Mouse (Mus musculus) regulatory T cell (primary cell): Measurements from ENCODE around the gene Kpna7.

ENCODE experiments used
- in situ Hi-C: fragments of 300-600 bp; cut with MboI, MseI; formaldehyde crosslinking; loops from one replicate; pipeline ENCODE4 v1.15.1; 2025; ENCODE audit warnings: high pct_unique_total_duplicates

Gene Kpna7

DNA sequence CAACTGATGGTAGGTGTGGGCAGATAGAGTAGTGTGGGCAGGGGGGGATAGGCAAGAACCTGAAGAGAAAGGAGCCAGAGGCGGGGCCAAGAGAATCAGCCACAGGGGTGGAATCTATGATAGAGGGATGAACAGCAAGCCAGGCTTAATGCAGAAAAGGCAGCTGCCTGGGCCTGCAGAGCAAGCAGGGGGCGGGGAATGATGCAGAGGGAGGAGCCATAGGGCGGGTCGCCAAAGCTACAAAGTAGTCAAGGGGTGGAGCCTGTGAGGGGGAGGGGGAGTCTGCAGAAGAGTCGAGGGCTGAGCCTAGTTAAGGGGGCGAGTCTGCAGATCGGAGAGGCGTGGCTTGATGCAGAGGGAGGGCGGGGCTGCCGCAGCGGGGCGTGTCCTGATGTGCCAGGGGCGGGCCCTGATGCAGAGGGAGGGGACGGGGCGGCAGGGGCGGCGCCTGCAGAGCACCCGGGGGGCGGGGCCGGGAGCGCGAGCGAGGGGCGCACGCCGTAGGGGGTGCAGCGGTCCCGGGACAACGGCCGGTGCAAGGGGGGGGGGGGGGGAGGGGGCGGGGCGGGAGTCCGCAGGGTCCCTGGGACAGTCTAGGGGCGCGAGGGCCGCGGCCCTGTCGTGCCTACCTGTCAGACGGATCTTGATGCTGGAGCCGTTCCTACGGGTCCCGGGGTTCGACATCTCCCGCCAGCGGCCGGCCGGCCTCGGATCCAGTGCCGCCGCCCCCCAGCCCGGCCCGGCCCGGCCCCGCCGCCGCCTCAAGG is 118.8 kb downstream of the Kpna7 start:
- in situ Hi-C loops, result no loop called here

DNA sequence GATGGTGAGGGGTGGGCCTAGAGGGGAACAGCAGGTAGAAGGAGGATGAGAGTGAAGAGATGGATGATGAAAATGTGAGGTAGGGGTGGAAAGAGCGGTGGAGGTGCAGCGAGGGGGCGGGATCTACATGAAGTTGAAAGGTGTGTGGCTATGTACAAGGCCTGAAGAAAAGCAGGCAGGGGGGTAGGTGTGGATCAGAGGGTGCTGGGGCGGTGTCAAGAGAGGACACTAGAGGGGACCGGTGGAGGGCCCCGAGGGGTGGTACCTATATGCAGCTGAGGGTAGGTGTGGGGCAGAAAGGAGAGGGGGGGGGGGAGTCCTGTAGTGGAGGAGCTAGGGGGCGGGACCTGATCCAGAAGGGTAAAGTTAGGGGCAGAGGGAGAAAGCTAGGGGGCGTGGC is 119.4 kb downstream of the Kpna7 start:
- in situ Hi-C loops, result no loop called here

DNA sequence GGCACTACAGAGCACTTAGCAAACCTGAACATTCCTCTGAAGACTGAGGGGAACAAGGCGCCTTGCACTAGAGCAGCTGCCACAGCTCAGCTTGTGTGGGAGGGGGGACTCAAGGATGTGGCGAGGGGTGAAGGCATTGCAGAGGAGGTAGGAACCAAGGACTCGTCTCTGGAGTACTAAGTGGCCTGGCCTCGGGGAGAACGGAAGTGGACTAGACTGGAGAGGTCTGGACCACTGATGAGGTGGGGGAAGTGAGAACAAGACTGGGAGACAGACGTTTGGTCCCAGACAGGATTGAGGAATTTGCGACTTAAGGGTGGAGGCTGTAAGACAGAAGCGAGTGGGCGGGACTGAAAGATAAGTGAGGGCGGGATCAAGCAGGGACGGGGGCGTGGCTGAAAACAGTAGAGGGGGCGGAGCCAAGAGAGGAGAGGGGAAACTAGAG is 120.0 kb downstream of the Kpna7 start:
- in situ Hi-C loops, result no loop called here

DNA sequence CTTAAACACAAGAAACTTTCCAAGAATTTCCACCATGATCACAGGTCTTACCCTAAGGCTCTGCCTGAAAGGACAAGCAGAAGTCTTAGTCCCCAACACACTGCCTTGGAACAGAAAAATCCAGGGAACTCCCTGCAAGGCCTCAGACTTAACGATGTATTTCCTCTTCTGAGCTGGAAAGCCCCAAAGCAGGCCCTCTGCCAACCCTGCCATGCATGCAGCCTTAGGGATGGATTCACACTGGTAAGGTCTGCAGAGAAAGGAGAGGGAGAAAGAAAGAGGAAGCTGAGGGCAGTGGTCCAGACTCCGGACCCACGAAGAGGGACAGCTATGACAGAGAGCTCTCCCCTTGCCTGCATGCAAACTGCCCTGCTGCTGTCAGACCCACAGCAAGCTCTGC is 120.4 kb downstream of the Kpna7 start:
- in situ Hi-C loops, result no loop called here

DNA sequence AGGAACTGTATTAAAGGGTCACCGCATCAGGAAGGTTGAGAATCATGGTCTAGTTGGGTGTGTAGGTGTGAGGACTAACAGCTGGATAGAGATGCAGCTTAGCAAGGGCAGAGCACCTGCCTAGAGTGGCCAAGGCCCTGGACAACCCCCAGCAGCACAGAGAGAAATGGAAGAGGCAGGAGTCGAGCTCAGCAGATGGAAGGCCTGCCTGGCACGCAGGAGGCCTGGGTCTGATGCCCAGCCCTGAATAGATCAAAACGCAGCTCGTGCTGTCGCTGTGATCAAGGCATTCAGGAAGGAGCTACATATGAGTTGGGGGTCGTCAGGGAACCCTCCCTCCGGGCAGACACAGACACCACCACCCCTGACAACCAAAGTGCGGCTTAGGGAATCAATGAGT is 125.6 kb downstream of the Kpna7 start:
- in situ Hi-C loops, result no loop called here

DNA sequence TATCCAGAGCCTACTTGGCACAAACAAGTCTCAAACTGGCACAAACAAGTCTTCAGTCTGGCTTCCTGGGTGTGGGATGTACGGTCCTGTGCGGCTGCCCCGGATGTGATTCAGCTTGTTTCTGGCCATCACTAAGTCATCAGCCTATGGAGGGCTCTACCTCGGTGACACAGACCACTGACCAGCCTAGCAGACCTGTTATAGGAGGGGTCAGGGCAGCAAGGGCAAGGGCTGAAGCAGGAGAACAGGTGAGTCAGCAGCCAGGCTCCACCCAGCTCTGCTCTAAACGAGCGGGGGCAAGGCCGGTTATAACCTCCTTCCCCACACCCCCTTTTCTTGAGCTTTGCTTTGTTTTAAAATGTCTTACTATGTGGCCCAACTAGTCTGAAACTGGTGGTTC is 129.4 kb downstream of the Kpna7 start:
- in situ Hi-C loops, result no loop called here

DNA sequence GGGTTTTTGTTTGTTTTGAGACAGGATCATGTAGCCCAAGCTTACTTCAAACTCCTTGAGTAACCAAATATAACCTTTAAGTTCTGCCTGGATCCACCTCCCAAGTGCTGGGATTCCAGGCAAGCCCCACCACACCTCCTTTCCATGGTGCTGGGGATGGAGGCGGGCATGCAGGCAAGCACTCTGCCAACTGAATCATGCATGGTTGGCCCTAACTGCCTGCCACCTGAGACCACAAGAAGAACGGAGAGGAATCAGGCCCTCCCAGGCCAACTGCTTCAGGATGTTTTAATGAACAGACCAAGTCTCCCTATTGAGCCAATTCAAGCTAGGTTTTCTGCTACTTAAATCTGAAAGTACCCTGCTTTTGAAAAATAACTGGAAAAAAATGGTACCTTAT is 131.2 kb downstream of the Kpna7 start:
- in situ Hi-C loops, result no loop called here

DNA sequence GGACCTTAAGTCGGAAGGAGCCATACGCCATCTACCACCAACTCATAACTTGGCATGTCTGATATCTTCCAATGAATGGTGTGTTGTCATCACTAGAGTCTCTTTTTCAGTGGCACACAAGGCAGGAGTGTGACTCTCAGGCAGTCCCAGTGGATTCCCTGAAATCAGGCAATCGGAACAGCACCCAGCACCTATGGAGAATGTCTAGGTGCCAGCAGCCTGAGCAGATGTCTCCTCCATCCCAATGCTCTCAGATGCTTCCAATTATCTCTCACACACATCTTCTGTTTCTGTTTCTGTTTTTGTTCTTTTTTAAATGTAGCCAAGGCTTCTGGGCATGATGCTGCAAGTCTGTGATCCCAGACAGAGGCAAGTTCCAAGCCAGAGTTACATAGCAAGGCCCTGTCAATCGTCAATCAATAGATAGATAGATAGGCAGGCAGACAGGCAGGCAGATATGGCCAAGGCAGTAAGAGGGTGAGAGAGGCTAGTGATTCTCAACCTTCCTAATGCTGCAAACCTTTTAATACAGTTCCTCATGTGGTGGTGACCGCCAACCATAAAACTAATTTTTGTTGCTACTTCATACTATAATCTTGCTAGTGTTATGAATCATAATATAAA is 133.3 kb downstream of the Kpna7 start:
- in situ Hi-C loops, result no loop called here

DNA sequence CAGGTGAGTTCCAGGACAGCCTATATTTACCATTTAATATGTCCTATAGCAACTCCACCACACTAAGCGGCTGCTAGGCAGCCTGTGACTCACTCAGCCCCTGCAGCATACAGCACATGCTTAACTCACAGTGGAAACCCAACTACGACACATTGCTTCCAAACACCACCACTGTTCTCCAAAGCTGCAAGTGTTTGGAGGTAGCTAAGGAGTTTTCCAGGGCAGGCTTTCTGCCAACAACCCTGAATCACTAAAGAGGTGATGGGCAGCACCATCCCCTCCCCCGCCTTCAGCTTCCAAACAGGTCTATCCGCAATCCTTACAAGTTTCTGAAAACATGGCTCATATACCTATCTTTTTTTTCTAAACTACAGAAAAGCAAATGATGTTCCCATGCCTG is 134.0 kb downstream of the Kpna7 start:
- in situ Hi-C loops, result no loop called here

DNA sequence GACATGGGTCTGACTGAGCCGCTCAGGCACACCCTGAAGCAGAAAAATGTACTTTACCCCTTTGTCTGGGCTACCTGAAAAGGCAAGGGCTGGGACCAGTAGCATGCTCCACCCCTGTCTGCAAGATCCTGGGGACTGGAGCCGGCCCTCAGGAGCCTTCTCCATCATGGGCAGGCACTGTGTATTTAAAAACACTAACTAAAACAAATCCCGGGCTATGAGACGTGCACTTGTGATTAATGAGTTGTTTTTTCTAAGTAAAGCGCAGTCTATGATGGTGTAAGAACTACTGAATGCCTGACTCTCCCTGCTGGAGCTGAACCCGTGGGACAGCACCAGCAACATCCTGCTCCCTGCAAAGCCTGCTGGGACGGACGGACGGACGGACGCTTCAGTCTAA is 135.4 kb downstream of the Kpna7 start:
- in situ Hi-C loops, result no loop called here

DNA sequence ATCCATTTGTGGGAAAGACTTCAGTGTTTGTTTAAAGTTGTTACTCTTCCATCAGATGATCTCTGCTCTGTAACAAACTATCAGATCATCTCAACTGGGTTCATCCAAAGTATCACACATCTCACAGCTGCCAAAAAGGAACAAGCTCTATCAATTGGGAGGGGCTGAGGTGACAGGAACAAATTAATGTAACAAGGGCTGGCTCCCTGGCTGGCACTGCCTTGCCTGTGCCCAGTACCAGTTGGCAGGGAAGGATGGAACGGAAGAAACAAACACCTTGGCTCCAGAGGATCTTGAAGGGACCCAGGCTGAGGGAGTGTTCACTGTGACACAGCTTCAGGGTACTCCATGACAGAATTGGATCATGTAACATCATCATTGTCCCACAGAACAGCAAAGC is 135.8 kb downstream of the Kpna7 start:
- in situ Hi-C loops, result no loop called here

DNA sequence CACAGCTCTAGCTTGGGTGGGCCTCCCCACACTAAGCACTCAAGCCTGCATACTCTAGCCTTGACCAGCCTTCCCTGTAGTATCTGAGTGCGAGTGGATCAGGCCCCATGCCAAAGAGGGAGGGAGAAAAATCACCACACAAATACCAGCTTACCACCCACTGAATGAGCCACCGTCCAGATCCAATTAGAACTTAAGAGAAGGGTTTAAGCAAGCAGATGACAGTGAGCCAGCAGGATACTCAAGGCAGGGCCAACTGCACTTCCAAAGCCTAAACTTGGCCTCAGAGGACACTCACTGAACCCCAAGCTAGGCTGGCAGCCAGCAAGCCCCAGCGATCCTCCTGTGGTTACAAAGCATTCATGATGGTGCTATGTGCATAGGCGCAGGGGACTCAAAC is 137.8 kb downstream of the Kpna7 start:
- in situ Hi-C loops, result no loop called here

DNA sequence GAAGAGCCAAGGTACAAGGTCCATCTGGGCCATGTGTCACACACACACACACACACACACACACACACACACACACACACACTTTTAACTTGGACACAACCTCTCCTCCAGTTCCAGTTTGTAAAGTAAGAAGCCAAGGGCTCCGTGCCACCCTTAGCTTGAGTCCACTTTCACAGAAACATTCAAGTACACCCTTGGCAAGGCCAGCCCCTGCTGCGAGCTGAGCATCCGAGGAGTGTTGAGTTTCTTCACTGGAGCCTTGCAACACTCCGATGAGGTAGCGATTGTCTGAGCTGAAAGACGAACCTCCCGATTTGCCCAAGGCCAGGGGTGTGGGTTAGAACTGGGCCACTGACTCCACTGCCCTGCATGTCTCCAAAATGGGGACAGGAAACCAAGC is 138.9 kb downstream of the Kpna7 start:
- in situ Hi-C loops, result no loop called here

DNA sequence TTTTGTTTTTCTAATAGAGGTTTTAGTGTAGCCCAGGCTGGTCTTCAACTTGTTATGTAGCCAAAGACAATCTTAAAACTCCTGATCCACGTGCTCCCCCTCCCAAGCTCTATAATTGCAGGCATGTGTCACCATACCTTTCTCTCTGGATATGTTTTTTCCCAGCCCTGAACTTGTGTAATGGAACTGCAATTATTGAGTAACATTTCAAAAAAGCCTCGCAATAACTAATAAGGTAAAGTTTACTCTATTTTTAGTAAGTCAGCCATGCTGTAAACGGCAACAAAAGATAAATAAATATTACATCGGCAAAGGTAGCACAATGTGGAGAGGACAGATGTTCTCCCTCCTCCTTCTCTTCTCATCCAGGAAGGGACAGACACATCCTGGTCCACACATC is 139.5 kb downstream of the Kpna7 start:
- in situ Hi-C loops, result no loop called here

DNA sequence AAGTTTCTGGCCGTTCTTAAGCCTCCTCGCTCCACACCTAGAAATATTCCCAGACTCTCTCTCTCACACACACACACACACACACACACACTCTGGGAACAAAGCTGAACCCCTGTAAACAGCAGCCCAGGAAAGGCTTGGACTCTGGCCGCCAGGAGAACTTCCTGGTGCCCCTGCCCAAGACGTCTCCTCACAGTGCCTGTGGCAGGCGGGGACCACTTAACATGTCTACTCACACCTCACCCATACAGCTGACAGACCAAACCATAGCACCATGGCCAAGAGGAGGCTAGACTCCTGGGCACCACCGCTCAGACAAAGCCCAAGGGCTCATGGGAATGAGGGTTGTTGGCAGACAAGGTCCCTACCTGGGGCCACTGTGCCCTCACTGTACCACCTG is 140.5 kb downstream of the Kpna7 start:
- in situ Hi-C loops, result no loop called here

DNA sequence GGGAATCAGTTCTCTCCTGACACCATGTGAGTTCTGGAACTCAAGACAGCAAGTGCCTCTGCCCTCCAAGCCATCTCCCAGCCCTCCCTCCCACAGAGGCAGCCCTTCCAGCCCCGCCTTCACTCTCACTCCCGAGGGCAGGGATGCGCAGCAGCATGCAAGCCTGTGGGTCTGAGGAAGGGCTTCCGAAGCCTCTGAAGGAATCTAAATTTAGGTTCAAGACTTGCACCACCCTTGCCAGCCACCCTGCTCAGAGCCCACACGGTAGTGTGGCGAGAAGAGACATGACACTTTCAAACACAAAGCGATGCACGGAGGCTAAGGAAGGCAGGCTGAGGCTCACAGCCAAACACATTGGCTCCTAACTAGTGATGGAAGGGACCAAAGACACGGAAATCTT is 141.4 kb downstream of the Kpna7 start:
- in situ Hi-C loops, result no loop called here

DNA sequence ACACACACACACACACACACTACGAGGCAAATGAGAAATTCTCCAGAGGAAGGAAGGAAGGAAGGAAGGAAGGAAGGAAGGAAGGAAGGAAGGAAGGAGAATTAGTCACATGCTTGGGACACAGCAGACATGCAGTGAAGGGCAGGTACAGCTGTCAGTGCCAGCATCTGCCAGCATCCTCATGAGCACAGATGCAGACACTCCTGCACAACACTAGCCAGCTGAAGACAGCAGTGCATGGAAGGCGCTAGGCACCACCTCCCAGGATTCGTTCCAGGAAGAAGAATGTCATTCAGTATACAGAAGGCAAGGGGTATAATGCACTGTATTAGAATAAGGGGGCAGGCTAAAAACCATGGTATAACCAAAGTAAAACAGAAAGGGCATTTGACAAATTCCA is 142.9 kb downstream of the Kpna7 start:
- in situ Hi-C loops, result no loop called here

DNA sequence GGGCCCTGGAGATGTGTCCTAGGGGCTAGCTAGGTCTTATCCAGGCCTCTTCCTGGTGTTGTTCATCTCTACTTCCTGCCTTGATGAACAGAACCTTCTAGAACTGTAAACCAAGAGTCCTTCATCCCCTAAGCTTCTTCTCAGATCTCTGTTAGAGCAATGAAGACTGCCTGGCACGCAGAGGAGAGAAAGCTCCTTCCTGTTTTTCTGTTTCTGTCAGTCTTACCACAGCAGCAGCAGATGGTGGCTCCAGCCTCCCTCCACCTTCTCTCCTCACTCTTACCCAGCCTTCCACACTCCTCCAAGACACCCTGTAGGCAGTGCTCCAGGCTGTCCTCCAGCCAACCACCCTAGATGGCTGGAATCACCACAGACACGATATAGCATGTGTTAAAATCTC is 146.5 kb downstream of the Kpna7 start:
- in situ Hi-C loops, result no loop called here
